ENCODE assay signal across 8 mouse cellular contexts in the genomic region with DNA sequence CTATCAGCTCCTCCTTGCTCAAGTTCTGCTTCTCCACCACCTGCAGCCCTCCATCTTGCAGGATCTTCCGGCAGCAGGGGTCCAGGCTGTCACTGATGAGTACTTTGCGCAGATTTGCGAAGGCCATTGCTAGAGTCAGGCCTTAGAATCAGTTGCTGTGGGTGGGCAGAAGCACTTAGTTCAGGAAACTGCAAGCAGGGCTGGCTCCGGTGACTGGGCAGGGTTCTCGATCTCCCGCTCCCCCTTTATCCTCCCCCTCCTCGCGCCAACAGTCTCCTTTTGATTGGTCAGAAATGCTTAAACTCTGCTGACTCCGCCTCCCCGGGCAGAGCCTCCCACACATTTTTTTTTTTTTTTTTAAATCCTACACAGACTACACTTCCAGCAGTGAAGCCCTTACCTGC. TPM values are rescaled to one million over a fixed set of nuclear protein-coding genes. Genes with fewer than 3 reads are reported as not detected.
DNase-seq lines count a peak whose midpoint lies in the region; ATAC-seq and TF ChIP-seq lines count a peak whose summit lies in the region.
"Not testable (repeated sequence)": the region's sequence is repeated elsewhere in the genome, so short reads cannot be mapped to it uniquely, and the experiment has no call there.

Gene Phgdh, minus strand, starts transcription at position 285 of the 404 bp plus-strand sequence.

- H3K4me3 ChIP-seq in gastrocnemius, adult 2 months = peak within 1 kb of the TSS; percentile 81
- H3K4me3 ChIP-seq in hindbrain, embryonic 14.5 days (replicated peaks; ENCODE audit: low read length) = peak within 1 kb of the TSS; percentile 63

- H3K27me3 ChIP-seq in hindbrain, embryonic 14.5 days (ENCODE audit: control insufficient read depth, insufficient read depth, low read length) = not testable (repeated sequence)

- H3K9me3 ChIP-seq in hindbrain, embryonic 14.5 days (ENCODE audit: control insufficient read depth, low read length) = not testable (repeated sequence)

- H3K27ac ChIP-seq in gastrocnemius, adult 2 months = peak within 1 kb of the TSS; percentile 33
- peak within 1 kb of the TSS; percentile 38; the same call in 1 of the 2 replicates for H3K27ac ChIP-seq in hindbrain, embryonic 14.5 days

- ATAC-seq in hindbrain, embryonic 14.5 days (ENCODE audit: low FRiP score) = peak; percentile 72

- H3K36me3 ChIP-seq in hindbrain, embryonic 14.5 days (replicated peaks; ENCODE audit: control insufficient read depth, insufficient read depth) = not testable (repeated sequence)

- peak; percentile 90 for DNase-seq in R1 (ENCODE audit: low read depth, low spot score)
- DNase-seq in cerebellum, postnatal 25 days = peak; percentile 43 to 57
- peak; percentile 62 for DNase-seq in gastrocnemius, adult 2 months
- DNase-seq in hindbrain, embryonic 14.5 days (ENCODE audit: low spot score) = peak; percentile 67
- DNase-seq in layer of hippocampus, postnatal 14 days (ENCODE audit: low spot score in 2 of 2) = peak; percentile 52 to 66
- DNase-seq in lung, postnatal 10 days = peak; percentile 78
- DNase-seq in ovary, postnatal 36 days (ENCODE audit: low spot score) = peak; percentile 69
- DNase-seq in thymus, postnatal 36 days = peak; percentile 82 to 86

- WGBS in hindbrain, embryonic 14.5 days = under 1% methylated on average over 10 of the region's 10 CpGs

- H3K4me1 ChIP-seq in hindbrain, embryonic 14.5 days (replicated peaks; ENCODE audit: control insufficient read depth, insufficient read depth, low read length) = peaks cover 39% of the 10 kb centered on the region

- peak within 1 kb of the TSS; percentile 100 for H3K4me2 ChIP-seq in hindbrain, embryonic 14.5 days (replicated peaks)

- H3K9ac ChIP-seq in hindbrain, embryonic 14.5 days = peak within 1 kb of the TSS; percentile 67

- not testable (repeated sequence) for TF ChIP-seq CTCF in gastrocnemius, adult 2 months (IDR thresholded peaks at IDR 0.05)

- intact Hi-C loops in gastrocnemius, adult 2 months (cut with DNase I) = not testable (repeated sequence)

RNA-seq across cellular contexts. Expression of gene Phgdh, which starts in this region (rescaled TPM):
- total RNA-seq in gastrocnemius, adult 2 months (2021) = 1 to 10 TPM; 1.1 to 1.9 TPM
- 160 and 173 TPM in 2 replicates for polyA plus RNA-seq in hindbrain, embryonic 14.5 days (2014; fragmentation: Nextera tagmentation; extraction: Ambion mirVana)
- 10 to 100 TPM; 62.8 to 72.3 TPM for total RNA-seq in layer of hippocampus, postnatal 14 days (2021)

Comparison
In these comparisons a context has a peak if more than half of its experiments do, and no peak if none do; other contexts are left out.
1. Peak in every context shown above with its lines: DNase-seq, ATAC-seq, H3K4me3 ChIP-seq and H3K27ac ChIP-seq.
2. RNA of gene Phgdh (total RNA-seq): 62.8 to 72.3 TPM in layer of hippocampus, postnatal 14 days; 1.1 to 1.9 TPM in gastrocnemius, adult 2 months; every median in the first group is over 10 times any median in the second.